Mouse (Mus musculus) ES-Bruce4 (cell line): Measurements from ENCODE around the gene Olfr31. TPM values are rescaled to one million over a fixed set of nuclear protein-coding genes. Genes with fewer than 3 reads are reported as not detected.

Source experiments
- H3K27ac ChIP-seq: 2 replicates; pipeline ENCODE4 v1.5.1; 2012; ENCODE audit warnings: low read length, inconsistent platforms; ENCODE audit not compliant: insufficient read depth
- H3K27me3 ChIP-seq: 2 replicates; pipeline ENCODE4 v1.6.1; 2012; ENCODE audit warnings: mild to moderate bottlenecking, low read length, inconsistent platforms; ENCODE audit not compliant: control insufficient read depth, poor library complexity, insufficient read depth, severe bottlenecking
- H3K36me3 ChIP-seq: 2 replicates; pipeline ENCODE4 v1.6.1; 2012; ENCODE audit warnings: inconsistent platforms, mild to moderate bottlenecking, low read length, moderate library complexity; ENCODE audit not compliant: control insufficient read depth, poor library complexity, insufficient read depth, severe bottlenecking
- H3K4me1 ChIP-seq: one replicate; pipeline ENCODE4 v1.8.1; 2011; ENCODE audit warnings: low read length; ENCODE audit not compliant: control insufficient read depth, insufficient read depth
- H3K4me3 ChIP-seq: 2 replicates; pipeline ENCODE4 v1.5.1; 2011; ENCODE audit warnings: low read depth, mild to moderate bottlenecking, low read length
- H3K9ac ChIP-seq: 2 replicates; pipeline ENCODE4 v1.6.1; 2012; ENCODE audit warnings: low read depth, mild to moderate bottlenecking, inconsistent platforms; ENCODE audit not compliant: poor library complexity, severe bottlenecking
- H3K9me3 ChIP-seq: replicated peaks from 2 replicates; pipeline ENCODE4 v1.6.1; 2012; ENCODE audit warnings: mild to moderate bottlenecking, low read length, inconsistent platforms; ENCODE audit not compliant: control insufficient read depth, poor library complexity, insufficient read depth, severe bottlenecking
- CTCF ChIP-seq: IDR thresholded peaks from one replicate; pipeline ENCODE4 v1.8.1; 2011; ENCODE audit warnings: low read depth, low read length
- EP300 ChIP-seq: IDR thresholded peaks from 2 replicates; pipeline ENCODE4 v1.6.1; 2011; ENCODE audit warnings: low read depth, low read length; ENCODE audit not compliant: insufficient read depth
- POLR2A ChIP-seq: IDR thresholded peaks from one replicate; pipeline ENCODE4 v1.8.1; 2011; ENCODE audit warnings: low read length; ENCODE audit not compliant: insufficient read depth
- polyA plus RNA-seq: library from polyadenylated mRNA; stranded (reverse); fragments of >200 nt; gene quantifications from 2 replicates; pipeline ENCODE4 v1.2.4, GENCODE M21; 2011; ENCODE audit warnings: low read depth; ENCODE audit not compliant: missing spikeins, insufficient read depth, insufficient read length

The Olfr31 gene
- polyA plus RNA-seq = 0.21 TPM in 1 of 2 replicates, not detected in the other

DNA sequence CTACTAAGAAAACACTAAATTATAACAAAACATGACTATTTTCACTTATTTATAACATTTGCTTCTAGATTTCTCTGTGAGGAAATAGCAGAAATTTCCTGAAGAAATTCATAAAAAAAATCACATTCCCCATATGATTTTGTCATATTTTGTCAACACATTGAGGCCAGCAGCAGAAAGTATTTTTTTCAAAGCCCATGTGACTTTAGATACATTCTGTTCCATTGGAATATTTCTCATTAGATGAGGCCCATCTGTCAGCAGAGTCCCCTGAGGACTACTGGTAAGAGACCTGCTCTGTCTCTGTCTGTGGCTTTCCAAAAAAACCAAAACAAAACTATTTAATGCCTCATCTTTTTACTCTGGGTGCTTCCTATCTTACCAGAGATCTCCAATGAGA, at the start of gene Olfr31:
Olfr31 (plus strand) TSS at position 301 of the 400 bp plus-strand sequence.
- Histone ChIP-seq H3K36me3 (no peaks in the 10 kb centered on the region), H3K4me1 (no peaks in the 10 kb centered on the region), H3K9me3 (no peaks in the 10 kb centered on the region), H3K27ac (no peak within 1 kb of the TSS), H3K4me3 (no peak within 1 kb of the TSS), H3K27me3 (no peaks in the 10 kb centered on the region), H3K9ac (no peak within 1 kb of the TSS)
- no peak for TF ChIP-seq EP300
- no peak for TF ChIP-seq CTCF
- TF ChIP-seq POLR2A = no peak

DNA sequence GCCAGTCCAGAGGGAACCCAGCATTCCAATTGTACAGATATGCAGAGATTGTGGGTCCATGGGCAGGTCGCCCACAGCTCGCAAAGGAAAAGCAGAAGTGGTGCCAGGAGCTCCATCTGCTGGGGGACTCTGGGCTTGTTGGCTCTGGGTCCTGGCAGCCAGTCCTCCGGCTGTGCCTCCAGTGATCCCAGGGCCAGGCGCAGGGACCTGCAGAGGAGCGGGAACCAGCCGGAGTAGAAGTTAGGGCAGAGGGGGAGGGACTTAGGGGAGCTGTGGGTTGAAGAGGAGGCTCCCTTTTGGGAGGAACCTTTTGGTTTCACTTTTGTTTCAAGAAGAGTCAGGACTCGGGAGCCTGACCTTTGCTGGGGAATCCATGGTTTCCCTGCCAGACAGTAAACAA, 28.2 kb upstream of the Olfr31 start:
- Histone ChIP-seq H3K27ac (no peak overlapping the region), H3K4me1 (no peaks in the 10 kb centered on the region), H3K27me3 (no peaks in the 10 kb centered on the region), H3K4me3 (no peak overlapping the region), H3K36me3 (no peaks in the 10 kb centered on the region), H3K9me3 (no peaks in the 10 kb centered on the region; the same call in 1 of the 2 replicates), H3K9ac (no peak overlapping the region)
- TF ChIP-seq EP300 = no peak
- TF ChIP-seq CTCF = peak; percentile 24
- TF ChIP-seq POLR2A = no peak

DNA sequence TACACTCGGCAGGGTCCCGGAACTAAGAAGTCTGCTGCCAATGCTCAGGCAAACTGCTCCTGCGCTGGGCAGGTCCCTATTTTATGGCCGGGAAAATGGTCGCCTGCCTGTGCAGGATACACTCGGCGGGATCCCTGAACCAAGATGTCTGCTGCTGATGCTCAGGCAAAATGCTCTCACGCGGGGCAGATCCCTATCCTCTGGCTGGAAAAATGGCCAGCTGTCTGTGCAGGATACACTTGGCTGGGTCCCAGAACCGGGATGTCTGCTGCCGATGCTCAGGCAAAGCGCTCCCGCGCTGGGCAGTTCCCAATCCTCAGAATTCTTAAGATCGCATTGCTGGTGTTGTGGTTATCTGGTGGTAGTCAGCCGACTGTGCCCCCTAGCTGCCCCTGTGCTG, 13.7 kb upstream of the Olfr31 start:
- no peaks in the 10 kb centered on the region for H3K4me1 ChIP-seq
- no peaks in the 10 kb centered on the region for H3K27me3 ChIP-seq
- peak overlapping the region; percentile 29 for H3K9ac ChIP-seq
- no peak for TF ChIP-seq EP300
- no peak for TF ChIP-seq POLR2A
- no peak for TF ChIP-seq CTCF
- H3K27ac ChIP-seq = peak overlapping the region; percentile 9; the same call in 1 of the 2 replicates
- no peaks in the 10 kb centered on the region for H3K36me3 ChIP-seq
- H3K4me3 ChIP-seq = peak overlapping the region; percentile 84
- no peaks in the 10 kb centered on the region for H3K9me3 ChIP-seq

DNA sequence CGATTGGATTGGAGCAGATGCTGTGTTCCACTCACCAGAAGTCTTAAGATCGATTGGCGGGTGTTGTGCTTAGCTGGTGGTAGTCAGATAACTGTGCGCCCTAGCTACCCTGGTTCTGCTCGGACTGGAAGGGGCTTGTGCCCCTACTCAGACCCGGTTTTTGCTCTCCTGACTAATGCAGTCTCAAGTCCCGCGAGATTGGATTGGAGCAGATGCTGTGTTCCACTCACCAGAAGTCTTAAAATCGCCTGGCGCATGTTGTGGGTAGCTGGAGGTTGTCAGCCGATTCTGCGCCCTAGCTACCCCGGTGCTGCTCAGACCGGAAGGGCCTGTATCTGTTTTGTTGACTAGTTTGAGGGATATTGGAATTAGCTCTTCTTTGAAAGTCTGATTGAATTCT, 13.2 kb upstream of the Olfr31 start:
- H3K4me3 ChIP-seq = peak overlapping the region; percentile 84
- H3K4me1 ChIP-seq = no peaks in the 10 kb centered on the region
- TF ChIP-seq CTCF (no peak), POLR2A (no peak), EP300 (no peak)
- peak overlapping the region; percentile 9; the same call in 1 of the 2 replicates for H3K27ac ChIP-seq
- peak overlapping the region; percentile 29 for H3K9ac ChIP-seq
- H3K27me3 ChIP-seq = no peaks in the 10 kb centered on the region
- H3K36me3 ChIP-seq = no peaks in the 10 kb centered on the region
- no peaks in the 10 kb centered on the region for H3K9me3 ChIP-seq

DNA sequence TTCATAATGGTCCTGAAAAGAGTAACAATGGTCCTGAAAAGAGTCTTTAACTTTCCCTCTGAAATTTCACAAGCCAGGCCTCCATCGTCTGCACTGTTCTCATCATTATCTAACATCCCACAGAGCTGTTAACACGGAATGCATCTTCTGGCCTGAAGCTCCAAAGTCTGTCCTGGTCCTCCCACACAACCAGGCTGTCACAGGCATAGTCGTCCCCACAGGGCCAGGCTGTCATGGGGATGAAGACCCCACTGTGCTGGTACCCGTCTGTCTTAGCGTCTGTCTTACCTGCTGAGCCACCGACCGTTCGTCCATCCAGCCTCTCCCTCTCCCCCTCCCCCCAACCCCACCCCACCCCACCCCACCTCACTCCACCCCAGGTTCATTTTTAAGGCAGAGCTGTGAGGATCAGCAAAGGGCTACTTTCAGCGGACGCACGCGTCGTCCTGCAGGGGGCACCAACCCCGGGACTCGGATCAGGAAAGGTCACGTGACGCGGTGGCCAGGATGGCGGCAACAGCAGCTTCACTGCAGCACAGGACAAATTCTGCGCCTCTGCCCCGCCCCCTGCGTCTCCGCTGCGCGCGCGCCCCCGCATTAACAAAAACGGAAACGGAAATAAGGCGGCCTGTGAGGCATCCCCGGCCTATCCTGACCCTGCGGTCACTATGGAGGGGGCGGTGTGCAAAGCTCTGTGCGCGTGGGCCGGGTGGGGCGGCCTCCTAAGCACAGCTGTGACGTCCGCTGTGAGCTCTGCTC, 22.7 kb downstream of the Olfr31 start:
- Histone ChIP-seq H3K36me3 (no peaks in the 10 kb centered on the region), H3K27me3 (no peaks in the 10 kb centered on the region), H3K4me1 (no peaks in the 10 kb centered on the region), H3K4me3 (peak overlapping the region; percentile 72), H3K9ac (peak overlapping the region; percentile 69), H3K27ac (no peak overlapping the region), H3K9me3 (peaks cover 10% of the 10 kb centered on the region; the same call in 1 of the 2 replicates)
- TF ChIP-seq POLR2A (no peak), EP300 (peak; percentile 38; the same call in 1 of the 2 replicates), CTCF (peak; percentile 70)

DNA sequence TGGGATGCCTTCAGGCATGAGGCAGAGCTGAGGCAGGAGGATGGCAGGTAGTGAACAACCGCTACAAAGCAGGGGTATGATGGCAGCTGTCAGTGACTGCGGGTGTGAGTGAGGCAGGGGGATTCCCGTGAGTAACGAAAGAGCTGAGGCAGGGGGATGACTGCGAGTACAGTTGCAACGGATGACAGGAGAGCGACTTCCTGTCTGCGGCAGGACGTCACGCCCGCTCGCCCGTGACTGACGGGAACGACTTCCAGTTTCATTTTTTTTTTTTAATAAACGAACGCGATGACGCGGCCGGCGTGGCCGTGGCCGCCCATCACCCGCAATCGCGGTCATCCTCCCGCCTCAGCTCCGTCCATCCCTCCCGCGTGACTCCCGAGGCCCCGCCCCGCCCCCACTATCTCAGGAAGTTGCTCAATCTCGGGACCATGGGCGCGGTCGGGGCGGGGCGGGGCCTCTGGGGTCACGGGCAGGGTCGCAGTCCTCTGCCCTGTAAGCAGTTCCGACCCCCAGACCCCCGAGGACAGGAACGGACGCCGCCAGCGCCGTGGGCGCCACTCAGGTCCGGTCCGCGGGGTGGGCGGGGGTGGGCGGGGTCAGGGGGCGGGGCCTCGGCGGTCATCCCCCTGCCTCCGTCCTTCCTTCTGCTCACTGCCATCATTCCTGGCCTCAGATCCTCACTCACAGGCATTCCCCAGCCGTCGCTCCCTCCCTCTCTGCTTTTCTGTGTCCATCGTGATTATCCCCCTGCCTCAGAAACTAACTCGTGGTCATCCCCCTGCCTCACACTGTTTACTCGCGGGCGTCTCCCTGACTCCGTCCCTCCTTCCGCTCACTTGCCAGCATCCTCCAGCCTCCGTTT, 23.6 kb downstream of the Olfr31 start, which contains the start of gene Il3ra:
Il3ra (plus strand) TSS at position 328 of the 865 bp plus-strand sequence.
- Histone ChIP-seq H3K4me1 (no peaks in the 10 kb centered on the region), H3K9me3 (peaks cover 10% of the 10 kb centered on the region; the same call in 1 of the 2 replicates), H3K9ac (peak within 1 kb of the TSS; percentile 69), H3K27me3 (no peaks in the 10 kb centered on the region), H3K27ac (peak within 1 kb of the TSS; percentile 31), H3K36me3 (no peaks in the 10 kb centered on the region), H3K4me3 (peak within 1 kb of the TSS; percentile 72)
- no peak for TF ChIP-seq CTCF
- no peak for TF ChIP-seq EP300
- peak; percentile 6 for TF ChIP-seq POLR2A
